Mouse (Mus musculus) kidney, adult 18-20 months (tissue): ENCODE results near the gene Fcnb.
A peak's percentile ranks its signal among the peaks of the same experiment; 100 is the strongest.

Source experiments
- DNase-seq: peaks from one replicate; pipeline ENCODE4 v3.0.0; 2021

The Fcnb gene

GRCm38 (mm10) chr2:28075616-28076187, 9.0 kb downstream of the Fcnb start:
- no peak for DNase-seq

DNA sequence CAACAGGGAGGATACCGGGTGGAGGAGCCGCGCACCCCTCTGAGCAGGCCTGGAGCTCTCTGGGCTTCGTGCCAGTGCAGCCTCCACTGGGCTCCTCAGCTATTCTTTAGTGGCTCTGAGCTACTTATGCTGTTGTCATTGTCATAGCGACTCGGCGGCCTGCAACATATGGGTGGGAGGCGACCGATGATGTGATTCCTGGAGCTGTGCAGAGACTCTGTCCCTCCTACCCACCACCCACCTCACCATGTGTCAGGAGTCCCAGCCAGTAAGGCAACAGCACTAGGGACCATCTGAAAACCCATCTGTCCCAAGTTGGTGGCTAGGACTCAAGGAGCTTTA, 16.2 kb downstream of the Fcnb start:
- DNase-seq, result no peak

DNA sequence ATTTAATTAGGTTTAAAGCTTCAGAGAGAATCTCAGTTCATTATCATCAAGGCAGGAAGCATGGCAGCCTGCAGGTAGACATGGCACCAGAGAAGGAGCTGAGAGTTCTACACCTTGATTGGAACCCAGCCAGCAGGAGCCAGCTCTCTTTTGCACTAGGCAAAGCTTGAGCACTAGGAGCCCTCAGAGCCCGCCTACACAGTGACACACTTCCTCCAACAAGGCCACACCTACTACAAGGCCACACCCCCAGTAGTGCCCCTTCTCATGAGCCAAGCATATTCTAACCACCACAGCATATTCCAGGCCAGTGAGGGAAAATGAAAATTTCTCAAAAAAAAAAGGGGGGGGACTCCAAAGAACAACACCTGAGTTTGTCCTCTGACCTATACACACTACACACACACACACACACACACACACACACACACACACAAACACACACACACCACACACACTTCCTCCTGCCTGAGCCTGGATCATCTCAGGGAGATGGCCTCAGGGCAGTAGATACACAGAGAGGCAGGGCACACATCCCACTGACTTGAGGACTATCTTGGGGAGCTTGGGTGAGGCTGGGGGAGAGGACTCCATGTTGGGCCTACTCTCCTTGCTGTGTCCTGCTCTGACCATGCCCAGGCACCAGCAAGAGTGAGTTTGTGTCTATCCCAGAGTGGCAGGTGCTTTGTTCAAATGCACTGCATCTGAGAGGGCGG, 16.7 kb downstream of the Fcnb start:
- DNase-seq, result no peak

- DNase-seq, result no peak
Observed at GRCm38 (mm10) chr2:28067175-28067574, 17.5 kb downstream of the Fcnb start.

DNA sequence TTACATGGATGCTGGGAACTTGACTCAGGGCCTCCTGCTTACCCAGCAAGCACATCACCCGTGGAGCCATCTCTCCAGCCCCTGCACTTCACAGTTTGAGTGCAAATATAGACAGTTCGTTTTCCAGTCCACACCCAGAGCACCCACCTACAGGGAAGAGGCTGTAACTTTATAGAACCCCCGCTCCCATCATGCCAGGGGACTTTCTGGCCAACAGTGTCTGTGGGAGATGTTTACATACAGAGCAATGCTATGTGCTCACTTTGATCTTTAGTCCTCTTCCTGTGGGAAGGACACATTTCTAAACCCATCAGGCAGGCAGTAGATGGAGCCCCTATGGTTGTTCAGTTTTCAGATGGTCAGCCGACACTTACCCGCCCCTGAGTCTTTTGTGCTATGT, 18.0 kb downstream of the Fcnb start:
- DNase-seq, result no peak

DNA sequence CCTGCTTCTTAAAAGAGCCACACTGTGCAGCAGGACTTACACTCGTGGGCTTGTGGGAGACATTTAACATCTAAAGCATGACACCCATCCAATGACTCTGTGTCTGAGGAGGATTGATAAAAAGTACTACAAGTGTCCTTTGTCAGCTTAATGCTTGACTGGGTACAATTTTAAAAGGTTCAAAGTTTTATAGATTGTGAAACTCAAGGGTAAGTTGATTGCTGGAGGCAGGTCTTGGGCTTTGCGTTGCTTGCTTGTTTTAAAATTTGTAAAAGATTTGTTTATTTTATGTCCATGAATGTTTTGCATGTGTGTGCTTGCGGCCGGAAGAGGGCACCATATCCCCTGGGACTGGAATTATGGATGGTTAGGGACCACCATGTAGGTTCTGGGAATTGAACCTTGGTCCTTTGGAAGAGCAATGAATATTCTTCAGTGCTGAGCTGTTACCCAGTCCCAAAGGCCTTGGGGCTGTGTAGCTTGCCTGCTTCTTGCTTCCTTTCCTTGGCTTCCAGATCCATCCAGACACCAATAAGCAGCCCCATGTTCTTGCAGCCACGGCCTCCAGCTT, 19.5 kb downstream of the Fcnb start:
- no peak for DNase-seq

DNA sequence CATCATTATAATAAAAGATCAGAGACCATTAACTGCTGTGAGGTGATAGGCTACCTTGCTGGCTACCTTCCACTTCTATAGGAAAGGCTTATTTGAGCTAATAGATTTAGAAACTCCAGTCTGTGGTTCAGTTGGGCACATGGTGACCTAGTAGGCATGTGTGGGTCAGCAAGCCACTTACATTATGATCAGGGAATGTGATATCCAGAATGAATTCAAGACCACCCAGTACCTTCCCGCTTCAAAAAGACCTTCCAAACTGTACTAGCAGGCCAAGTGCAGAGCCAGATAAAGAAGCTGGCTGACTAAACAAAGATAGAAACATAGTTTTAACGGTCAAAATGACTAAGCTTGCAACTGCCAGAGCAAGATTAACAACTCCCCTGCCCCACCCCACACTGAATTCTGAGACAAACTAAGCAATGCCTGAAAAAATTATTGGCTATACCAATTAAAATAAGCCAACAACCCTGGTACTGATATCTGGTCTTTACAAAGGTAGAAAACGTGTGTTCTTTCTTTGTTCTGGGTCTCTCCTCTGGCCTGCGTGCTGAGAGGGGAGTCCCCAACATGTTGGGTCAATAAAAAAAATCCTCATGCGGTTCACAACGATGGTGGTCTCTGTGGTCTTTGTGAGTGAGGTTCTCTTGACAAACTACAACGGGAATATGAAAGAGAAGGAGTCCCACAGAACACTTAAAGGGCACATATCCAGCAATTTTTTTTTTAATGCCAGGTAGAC, 20.2 kb downstream of the Fcnb start:
- DNase-seq, result no peak

DNA sequence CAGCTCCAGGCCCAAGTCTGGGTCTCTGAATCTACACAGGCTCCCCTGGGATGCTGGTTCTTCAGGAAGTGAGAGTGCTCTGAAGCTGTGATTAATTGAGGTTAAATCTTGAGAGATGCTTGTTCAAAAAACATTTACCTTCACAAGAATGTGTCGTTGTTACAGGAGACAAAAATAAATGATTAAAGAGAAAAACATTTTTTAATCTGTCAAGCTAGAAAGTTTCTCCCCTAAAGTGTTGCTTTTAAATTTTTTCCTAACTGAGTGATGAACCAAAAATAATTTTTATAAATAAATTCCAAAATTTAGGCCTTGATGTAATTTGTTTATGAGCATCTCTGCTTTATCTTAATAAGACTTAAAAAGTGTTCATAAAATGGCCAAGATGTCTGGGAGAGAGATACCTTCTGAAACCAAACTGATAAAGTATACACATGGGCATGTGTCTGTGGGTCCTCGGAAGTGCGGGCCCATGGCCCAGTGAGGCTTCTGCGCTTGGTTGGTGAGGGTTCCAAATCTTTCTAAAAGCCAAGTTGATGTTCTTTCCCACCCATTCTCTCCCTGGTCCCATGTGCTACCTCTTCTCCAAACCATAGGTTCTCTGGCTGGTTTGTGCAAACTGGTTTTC, 20.9 kb downstream of the Fcnb start:
- DNase-seq, result no peak

DNA sequence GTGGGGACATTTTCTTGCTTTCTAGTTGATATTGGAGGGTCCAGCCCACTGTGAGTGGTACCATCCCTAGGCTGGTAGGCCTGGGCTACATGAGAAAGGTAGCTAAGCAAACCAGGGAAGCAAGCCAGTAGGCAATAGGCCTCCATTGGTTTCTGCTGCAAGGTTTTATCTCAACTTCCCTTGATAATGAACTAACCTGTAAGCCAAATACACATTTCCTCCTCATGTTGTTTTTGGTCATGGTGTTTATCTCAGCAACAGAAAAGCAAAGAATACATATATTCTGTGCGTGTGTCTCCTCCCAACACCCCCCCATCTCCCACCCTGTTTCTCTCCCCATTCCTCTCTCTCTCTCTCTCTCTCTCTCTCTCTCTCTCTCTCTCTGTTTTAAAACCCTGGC, 24.8 kb downstream of the Fcnb start:
- no peak for DNase-seq

- DNase-seq, result no peak
Observed at GRCm38 (mm10) chr2:28047092-28047491, 37.6 kb downstream of the Fcnb start.

DNA sequence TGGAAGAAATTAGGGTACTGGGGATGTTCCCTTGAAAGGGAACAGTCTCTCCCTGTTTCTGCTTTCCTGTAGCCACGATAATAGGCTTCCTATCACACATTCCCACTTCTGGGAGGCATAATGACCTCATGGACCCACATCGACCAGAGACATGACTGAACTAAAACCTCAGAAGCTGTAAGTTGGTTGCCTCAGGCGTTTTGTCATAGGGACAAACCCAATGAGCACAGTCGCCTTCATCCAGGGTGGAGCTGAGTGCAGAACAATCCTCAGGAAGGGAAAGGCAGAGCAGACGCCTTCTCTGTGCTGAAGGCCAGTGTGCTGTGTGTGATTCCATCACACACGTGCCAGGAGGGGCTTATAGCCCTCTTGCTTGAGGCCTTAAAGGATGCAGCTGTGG, 38.4 kb downstream of the Fcnb start:
- no peak for DNase-seq

- DNase-seq, result no peak
Observed at GRCm38 (mm10) chr2:28044920-28045598, 39.6 kb downstream of the Fcnb start.

DNA sequence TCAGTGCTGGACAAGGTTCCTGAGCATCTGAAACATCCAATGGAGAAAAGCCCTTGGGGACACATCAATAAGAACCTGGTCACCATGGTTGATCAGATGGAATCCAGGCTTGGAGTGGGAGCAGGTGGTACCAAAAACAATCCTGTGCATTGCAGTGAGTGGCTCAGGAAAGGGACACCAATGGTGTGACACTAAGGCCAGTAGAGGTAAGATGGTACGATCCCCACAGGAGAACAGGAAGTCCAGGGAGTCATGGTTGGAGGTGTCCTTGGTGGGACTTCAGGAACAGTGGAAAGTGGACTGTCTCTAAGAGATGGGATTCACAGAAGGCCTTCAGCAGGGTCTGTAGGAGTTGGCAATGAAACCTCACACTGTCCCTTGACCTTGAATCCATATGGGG, 44.2 kb downstream of the Fcnb start:
- no peak for DNase-seq

GRCm38 (mm10) chr2:28039647-28040325, 44.9 kb downstream of the Fcnb start:
- no peak for DNase-seq

DNA sequence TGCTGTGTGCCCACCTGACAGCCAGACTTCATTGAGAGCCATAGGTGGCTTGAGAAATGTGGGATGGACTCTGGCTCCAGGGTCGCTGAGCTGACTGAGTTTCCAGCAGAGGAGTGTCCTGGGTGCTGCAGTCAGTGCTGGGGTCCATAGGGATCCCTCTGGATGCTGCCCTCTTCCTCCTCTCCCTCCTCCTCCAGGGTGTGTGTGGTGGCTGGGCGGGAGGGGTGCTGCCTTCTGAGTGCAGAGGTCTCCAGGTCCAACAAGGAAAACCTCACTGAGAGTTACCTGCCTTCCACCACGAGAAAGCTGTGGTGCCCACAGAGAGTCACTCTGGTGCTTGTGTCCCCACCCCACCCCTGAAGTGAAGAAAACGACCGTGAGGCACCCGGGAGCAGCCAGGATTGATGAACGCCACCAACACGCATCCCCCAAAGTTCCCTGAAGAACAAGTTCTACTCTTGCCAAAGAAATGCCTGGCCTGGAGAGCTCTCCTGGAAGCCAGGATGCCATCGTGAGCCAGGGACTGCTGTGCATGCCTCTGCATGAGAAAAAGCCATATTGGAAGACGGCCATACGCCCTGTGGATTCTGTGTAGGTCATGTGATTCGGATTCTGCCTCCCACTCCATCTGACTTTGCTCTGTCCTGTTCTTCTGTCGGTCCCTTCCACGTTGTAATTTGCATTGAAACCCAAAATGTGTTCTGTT, 46.1 kb downstream of the Fcnb start:
- peak; percentile 18 for DNase-seq

DNA sequence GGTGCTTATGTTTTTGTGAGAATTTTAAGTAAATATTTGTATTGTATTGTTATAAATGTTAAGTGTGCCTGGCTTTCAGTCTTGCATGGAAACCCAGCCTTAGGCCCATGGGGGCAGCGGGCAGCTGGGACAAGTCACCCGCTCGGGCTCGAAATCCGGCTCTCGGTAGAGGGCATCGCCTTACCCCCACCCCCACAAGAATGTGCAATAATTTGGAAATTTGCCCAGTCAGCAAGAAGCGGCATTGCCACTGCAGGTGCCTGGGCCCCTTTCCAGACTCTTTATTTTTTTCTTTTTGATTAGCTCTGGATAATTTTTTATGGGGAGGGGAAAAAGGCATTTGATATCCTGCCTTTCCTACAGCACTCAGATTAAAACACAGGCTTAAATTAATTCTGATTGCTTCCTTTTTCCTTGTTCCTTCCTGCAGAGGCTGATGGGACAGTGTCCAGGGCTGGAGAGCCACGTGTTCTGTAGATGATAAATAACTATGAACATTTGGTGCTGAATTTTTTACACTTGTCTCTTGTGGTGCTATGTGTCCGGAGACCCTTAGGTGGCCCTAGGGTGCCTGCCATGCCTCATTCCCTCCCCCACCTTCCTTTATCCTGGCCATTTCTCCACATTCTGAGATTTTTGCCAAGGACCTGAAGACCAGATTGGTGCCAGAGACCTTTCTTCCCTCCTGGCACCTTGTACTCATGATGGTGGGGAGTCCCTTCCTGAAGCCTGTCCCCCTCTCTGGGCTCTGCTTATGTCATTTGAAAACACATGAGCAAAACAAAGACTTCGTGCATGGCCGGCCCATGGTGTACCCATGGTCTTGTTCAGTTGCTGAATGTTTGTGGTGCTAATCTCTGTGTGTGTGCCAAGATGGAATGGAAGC, 46.9 kb downstream of the Fcnb start:
- DNase-seq, result peak; percentile 18

DNA sequence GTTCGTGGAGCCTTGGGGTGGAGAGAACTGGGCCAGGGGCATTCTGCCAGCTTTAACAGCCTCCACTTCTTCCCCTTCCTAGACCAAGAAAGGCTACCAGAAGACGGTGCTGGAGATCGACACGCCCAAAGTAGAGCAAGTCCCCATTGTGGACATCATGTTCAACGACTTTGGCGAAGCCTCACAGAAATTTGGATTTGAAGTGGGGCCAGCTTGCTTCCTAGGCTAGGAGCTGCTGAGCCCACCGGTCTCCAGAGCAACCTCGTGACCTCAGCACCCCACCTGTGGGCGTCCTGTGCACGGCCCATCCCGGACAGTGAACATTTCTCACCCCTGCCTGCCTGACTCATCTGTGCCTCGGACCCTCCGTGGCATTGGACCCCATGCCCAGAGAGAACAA, 47.9 kb downstream of the Fcnb start:
- no peak for DNase-seq

DNA sequence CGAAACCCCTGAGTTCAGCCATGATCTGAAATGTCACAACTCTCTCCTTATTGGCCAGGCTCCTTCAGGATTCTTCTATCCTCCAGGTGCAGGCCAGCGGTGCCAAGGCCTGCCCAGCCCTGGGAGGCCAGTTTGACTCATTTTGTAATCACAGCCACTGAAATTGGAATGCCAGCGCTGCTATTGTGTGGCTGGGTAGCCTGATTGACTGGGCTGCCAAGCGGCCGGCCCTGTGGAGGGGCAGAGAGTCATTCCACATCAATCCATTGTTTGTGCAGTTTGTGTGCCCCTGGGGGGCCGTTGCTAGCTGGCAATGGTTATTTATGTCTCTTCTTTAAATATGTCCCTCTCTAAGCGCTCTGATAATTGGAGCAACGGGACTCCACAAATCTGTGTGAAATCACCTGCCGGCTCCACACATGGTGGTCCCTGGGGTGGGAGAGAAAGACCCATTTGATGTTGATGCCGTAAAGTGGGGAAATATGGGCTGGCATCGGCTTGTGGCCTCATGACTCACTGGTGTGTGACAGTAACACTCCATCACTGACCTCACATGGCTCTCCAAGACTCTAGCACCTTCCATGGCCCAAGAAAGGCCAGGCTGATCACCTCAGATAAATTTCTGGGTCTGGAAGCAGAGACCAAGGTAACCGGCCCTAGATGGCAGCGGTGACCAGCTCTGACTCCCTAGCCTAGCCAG, 50.5 kb downstream of the Fcnb start:
- DNase-seq, result no peak

DNA sequence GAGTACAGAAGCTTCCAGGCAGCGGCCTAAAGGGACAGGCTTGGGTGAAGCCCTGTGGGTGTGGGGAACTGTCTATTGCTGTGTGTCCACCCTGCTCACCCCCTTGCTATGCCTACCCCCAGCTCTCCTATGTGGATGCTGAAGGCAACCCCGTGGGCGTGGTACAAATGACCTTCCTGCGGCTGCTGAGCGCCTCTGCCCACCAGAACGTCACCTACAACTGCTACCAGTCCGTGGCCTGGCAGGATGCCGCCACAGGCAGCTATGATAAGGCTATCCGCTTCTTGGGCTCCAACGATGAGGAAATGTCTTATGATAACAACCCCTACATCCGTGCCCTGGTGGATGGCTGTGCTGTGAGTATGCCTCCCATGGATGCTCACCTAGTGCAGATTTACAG, 52.2 kb downstream of the Fcnb start:
- DNase-seq, result no peak

DNA sequence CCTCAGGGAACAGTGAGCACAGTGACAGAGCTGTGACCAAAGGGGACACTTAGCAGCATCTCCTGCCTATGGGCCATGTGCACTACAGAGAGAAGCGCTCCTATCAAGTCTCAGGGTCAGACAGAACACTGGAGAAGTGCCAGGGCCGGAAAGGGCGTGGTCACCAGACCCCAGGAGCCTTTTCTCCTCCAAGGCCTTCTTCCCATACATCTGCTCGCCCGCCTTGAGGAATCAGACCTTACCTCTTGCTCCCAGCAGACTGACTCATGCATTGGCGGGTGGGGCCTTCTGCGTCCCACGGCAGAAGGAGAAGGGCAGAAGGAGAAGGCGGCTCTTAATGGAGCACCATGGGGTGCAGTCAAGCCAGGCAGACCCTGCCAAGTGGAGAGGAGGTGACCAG, 52.8 kb downstream of the Fcnb start:
- no peak for DNase-seq
